Mouse (Mus musculus): Measurements from ENCODE around the gene Hbp1.

Hbp1 gene

DNA sequence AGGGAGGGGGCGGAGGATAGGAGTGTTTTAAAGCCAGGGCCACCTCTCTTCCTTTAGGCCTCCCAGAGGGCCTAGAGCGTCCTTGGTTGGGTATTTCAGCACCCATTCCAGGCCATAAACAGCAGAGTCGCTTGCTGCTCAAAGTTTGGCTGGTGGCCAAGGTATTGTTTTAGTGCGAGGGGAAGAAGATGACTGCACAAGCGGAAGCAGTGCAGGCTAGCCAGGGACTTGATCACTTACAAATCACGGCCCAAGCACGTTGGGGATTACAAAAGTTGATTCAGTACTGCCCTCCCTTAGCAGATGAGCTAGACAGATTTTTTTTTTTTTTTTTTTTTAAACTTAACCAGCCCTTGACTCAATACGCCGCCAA lies 310 bp upstream of the Hbp1 start:
- no peak for DNase-seq (ENCODE audit: low spot score)

GRCm38 (mm10) chr12:31949193-31949741 lies 1.1 kb downstream of the Hbp1 start:
- DNase-seq (ENCODE audit: low spot score), result peak; percentile 73

DNA sequence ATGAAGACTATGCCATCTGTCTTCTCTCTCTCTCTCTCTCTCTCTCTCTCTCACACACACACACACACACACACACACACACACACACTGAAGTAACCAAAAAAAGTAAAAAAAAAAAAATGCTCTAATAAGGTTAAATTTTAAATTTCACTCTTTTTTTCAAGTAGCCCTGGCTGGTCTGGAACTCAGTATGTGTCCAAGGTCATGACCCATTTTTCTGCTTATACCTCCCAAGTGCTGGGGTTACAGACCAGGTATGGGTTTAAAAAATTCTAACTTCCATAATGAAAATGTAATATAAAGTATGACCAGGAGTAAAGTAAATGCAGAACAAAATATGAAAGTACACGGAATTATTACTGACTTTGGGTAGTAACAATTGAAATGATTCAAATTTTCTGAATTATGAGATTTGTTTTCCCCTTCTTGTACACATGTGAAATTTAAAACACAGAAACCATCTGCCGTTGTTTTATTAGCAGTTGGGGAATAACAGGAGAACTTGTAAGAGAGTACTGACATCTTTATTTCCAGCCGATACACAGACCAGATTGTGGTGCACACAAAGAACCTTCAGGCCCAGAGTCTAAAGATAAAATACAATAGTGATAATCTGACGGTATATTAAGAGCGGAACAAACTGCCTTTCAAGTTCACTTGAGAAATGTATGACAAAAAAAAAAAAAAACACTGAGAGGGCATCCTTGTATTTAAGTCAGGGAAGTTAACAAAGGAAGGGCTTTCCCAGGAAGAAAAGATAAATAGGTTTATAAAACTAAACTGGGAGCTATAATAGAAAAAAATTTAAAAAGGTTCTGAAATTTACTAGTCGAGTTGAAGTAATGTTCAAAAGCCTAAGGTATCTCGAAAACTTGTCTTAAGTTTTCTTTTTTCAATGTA lies 2.0 kb downstream of the Hbp1 start:
- DNase-seq (ENCODE audit: low spot score), result no peak

DNA sequence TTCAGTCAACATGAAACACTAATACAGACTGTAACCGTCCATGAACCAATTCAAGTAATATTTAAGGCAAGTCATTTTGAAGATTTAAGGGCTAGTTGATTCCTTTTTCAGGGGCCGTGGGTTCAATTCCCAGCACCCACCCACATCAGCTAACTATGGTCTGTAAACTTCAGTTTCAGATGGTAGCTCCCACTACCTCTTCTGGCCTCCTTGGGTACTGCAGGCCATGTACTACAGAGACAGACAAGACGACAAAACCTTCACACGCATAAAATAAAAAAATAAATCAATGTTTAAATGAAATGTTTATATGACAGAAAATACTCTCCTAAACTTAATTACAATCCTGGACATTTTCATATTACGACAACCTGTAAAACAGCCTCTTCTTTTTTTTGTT lies 2.9 kb downstream of the Hbp1 start:
- no peak for DNase-seq (ENCODE audit: low spot score)

DNA sequence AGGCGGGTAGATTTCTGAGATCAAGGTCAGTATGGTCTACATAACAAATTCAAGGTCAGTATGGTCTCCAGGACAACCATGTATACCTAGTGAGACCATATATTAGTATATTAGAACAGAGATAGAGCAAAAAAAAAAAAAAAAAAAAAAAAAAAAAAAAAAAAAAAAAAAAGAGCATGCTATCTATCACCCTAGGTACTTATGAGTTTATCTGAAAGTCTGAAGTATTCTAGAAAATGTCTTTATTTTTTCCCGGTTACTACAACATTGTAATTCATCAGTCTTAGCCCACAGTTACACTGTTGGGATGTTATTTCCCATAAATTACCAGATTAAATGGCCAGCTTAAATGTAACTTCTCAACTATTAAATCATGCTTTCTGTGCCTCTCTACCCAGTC lies 5.9 kb downstream of the Hbp1 start:
- DNase-seq (ENCODE audit: low spot score), result no peak

GRCm38 (mm10) chr12:31943020-31943654 lies 7.2 kb downstream of the Hbp1 start:
- DNase-seq (ENCODE audit: low spot score), result no peak

- no peak for DNase-seq (ENCODE audit: low spot score)
Observed at GRCm38 (mm10) chr12:31939026-31939425, 11.3 kb downstream of the Hbp1 start.

DNA sequence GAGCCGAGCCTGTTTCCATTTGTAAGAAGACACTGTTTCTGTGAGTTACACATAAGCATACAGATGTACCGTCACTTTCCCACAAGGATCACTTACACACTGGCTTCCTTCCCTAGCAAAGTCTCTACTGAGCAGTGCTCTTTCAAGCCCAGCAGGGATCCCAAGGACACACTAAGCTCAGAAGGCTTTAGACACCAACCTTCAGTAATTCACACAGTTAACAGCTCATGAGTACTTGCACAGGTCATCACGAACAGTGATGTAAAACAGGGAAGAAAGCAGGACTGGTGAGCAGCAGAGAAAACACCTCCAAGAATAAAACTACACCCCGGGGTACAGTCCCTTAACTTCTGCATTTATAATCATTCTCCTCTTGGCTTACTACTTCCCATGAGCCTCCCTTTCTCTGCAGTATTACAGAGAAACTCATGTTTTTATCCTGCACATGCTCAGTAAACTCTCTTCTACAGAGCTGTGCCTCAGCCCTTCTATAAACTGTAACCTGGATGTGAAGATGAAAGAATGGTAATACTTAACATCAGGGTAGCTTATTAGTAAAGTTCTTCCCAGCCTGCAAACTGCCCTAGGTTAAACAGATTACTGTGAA lies 11.8 kb downstream of the Hbp1 start:
- no peak for DNase-seq (ENCODE audit: low spot score)

- DNase-seq (ENCODE audit: low spot score), result no peak
Observed at GRCm38 (mm10) chr12:31937613-31938012, 12.7 kb downstream of the Hbp1 start.

- DNase-seq (ENCODE audit: low spot score), result no peak
Observed at GRCm38 (mm10) chr12:31936657-31937300, 13.6 kb downstream of the Hbp1 start.

GRCm38 (mm10) chr12:31931818-31932217 lies 18.5 kb downstream of the Hbp1 start:
- DNase-seq (ENCODE audit: low spot score), result no peak

DNA sequence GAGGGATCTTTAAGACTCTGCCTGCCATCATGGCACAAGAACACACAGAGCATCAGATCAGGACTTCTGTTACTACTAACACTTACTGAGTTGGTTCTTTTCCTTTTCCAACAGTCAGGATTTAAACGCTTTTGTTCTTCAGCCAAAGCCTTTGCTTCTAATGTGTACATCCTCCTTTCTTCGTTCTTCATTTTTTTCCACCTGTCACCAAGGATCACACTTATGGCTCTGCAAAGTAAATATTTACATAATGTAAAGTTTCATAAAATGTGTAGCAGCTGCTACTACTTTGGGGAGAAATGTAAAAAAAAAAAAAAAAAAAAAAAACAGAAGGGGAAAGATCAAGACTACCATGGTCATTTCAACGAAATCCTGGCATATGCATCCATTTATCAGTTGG lies 21.8 kb downstream of the Hbp1 start:
- no peak for DNase-seq (ENCODE audit: low spot score)

DNA sequence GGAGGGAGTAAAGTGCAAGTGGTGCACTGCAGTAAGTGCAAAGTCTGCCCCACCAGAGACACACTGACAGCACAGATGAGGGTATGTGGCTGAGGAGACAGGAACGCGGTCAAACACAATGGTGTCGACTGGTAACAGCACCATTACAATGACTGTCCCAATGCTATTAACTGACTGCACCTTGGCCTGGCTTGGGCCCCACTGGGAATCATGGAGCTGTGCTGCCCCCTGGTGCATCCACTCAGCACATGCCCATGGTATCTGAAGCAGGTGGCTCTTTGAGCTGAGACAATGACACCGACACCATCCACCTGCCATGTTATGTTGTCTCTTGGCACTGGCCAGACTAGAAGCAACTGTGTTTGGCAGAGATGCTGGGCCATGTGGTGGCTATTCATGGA lies 23.7 kb downstream of the Hbp1 start:
- peak; percentile 42 for DNase-seq (ENCODE audit: low spot score)

DNA sequence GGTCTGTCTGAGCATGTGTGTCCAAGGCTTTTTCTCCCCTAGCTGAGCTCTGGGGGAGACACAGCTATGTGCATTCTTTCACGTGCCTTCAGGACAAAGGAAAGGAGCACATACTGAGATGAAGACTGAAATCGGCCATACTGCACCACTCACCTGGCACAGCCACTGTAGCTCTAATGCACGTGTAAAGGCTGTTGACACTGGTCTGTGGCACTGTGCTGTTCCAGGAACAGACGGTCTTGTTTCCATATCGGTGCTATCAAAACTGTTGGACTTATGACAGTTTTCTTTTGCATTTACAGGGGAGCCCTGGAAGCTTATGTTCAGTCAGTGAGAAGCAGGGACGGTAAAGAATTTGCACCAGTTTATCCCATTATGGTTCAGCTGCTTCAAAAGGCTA lies 25.0 kb downstream of the Hbp1 start:
- no peak for DNase-seq (ENCODE audit: low spot score)

GRCm38 (mm10) chr12:31924135-31924534 lies 26.2 kb downstream of the Hbp1 start:
- no peak for DNase-seq (ENCODE audit: low spot score)

DNA sequence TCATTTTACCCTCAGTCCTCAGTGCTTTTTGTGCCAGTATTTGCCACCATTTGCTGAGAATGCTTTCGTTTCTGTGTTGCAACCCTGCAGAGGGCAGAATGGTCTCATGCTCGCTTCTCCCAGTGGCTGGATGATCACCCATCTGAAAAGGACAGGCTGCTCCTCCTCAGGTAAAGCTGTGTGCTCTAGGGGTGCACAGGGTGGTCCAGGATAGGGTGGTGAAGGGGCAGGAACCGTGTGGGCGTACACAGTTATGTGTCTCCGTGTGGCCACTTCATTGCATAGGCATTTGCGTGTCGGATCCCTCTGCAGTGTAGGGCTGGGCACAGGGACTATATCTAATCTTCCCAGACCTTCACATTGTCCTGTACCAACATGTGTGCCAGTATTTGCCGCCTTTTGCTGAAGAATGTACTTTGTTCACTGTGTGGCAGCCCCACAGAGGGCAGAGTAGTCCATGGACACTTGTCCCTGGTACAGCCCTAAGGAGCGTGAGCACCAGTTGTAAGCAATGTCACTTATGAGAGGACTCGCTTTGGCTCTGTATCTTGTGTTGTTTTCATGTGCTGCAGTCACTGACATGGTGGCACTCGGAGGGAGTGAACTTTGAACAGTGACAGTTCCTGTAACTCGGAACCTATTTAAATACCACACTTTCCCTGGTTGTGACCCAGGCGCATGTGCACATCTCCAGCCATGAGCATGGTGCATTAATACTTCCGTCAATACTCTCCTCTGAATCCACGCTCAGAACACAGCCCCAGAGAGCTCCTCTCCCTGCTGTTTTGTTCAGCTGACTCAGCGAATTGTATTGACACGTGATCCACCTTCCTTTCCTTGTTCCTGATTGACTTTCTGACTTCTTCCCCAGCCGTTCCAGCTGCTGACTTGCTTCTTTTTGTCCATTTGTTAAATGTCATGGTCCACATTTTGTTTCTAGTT lies 29.6 kb downstream of the Hbp1 start:
- DNase-seq (ENCODE audit: low spot score), result no peak

GRCm38 (mm10) chr12:31917245-31917644 lies 33.1 kb downstream of the Hbp1 start:
- DNase-seq (ENCODE audit: low spot score), result no peak

DNA sequence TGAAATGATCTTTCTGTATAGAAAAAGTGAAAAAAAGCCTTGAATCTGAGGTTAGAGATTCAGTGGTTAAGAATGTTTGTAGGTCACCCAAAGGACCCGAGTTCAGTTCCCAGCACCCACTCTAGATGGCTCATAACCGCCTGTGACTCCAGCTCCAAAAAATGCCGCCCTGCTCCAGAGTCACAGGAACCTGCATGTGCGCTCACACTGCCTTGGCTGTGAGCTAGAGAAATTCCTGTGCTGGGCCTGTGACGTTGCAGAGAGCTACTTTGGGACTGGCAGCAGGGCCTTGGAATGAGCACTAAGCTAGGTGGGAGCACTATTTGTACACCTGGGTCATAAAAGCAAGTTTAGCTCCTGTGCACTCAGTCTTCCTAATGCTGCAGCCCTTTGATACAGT lies 33.6 kb downstream of the Hbp1 start:
- no peak for DNase-seq (ENCODE audit: low spot score)

DNA sequence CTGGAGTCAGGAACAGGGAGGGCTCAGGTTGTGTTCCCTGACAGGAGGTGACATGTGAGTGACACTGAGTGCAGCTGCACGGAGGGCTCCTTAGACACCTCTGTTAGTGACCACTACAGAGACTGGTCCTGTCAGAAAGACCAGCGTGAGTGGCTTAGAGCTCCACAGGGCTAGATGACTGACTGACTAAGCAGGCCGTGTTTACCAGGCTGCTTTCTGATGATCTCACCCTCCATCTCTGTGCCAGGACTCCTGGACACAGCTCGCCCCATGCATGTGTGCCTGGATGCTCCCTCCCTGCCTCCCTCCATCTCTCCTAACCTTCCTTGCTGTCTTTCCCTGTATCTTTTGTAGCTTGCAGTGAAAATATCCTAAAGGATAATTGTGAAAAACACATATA lies 36.7 kb downstream of the Hbp1 start:
- no peak for DNase-seq (ENCODE audit: low spot score)

DNA sequence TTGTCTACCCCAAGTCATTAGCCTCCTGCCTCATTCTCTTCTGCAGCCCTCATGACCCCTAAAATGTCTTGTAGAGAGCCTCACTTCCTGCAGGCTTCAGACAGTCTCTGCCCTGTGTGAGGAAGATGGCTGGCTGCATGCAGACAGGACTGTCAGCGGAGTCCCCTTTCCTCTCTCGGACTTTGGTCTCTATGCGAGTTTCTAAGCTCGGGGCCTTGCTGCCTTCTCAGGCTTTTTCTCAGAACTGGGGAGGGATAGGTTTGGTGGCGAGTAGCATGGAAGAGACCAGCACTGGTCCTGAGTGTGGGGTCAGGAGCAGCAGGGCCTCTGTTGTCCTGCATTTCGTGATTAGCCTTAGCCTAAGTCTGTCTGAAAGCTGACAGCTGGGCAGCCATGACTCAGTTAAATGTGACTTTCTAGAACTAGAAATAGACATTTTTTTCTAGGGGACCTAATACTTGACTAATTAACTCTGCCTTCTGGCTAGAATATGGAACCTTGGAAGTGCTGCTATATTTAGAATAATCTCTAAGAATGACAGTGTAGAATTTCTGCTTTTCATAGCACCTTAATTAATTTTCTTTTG lies 37.3 kb downstream of the Hbp1 start:
- DNase-seq (ENCODE audit: low spot score), result no peak

- no peak for DNase-seq (ENCODE audit: low spot score)
Observed at GRCm38 (mm10) chr12:31907436-31907835, 42.9 kb downstream of the Hbp1 start.

Measured in spleen, adult 12 weeks (tissue).